Mouse (Mus musculus) left cerebral cortex, postnatal 10 days (tissue): ENCODE results near the gene Tigd4. TPM values are rescaled to one million over a fixed set of nuclear protein-coding genes. Genes with fewer than 3 reads are reported as not detected.

Experiments used
- DNase-seq, 2 experiments: peaks; one replicate each; pipeline ENCODE4 v3.0.0; 2021 to 2022; ENCODE audit warnings: low spot score in 2 of 2, mixed read lengths in 1 of 2; ENCODE audit errors: extremely low spot score in 1 of 2
- intact Hi-C: fragments of 180-260 bp; cut with DNase I; formaldehyde crosslinking; loops from one replicate; pipeline ENCODE4 v1.15.1; 2025
- total RNA-seq, 2 experiments: library from RNA; stranded (reverse); gene quantifications; 2 replicates each; pipeline ENCODE4 v1.2.3; 2021

Tigd4 gene
- total RNA-seq, 2 experiments from 2014 or later, result 0.19 TPM; not detected in 1

DNA sequence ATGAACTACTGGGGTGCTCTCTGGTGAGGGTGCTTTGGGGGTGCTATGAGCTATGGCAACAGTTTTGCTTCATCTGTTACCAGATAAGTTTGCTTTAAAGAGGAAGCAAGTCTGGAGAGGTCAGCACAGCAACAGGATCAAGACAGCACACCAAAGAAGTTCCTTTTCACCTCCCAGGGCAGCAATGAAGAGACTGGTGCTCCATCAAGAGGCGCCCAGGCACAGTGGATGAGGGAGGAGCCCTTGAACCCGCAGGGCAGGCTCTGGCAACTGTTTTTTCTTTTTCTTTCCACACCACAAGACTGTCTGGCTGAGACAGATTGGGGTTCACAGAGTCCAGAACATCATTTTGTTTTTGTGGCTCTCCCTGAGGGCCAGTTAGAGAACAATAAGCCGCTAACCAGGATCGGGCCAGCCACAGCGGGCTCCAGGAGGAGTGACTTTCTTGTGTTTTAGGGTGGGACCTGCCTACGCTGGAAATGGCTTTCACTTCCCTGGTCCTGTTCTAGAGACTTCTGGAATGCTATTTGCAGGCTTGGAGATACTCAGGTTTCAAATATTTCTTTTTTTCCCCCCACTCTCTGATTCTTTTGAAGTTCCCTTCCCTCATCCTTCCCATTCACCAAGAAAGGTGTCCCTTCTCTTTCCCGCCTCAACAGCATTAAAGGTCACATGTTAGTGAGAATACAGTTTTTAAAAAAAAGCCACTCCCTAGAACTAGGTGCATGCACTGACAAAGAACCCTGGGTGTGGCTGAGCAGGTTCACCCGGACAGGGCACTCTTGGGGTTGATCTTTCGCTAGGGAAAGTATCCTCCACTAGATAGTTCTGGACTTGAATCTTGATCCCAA is 52.0 kb downstream of the Tigd4 start:
- DNase-seq, result no peak
- intact Hi-C loops, result no loop called here

GRCm38 (mm10) chr3:84646007-84646290 is 52.6 kb downstream of the Tigd4 start:
- intact Hi-C loops, result no loop called here

GRCm38 (mm10) chr3:84646331-84646845 is 53.0 kb downstream of the Tigd4 start:
- intact Hi-C loops, result no loop called here
- DNase-seq, result no peak

More at GRCm38 (mm10) chr3:84646007-84646290, 52.6 kb downstream of the Tigd4 start:
- no peak for DNase-seq

Other genes starting within 250 kb of the Tigd4 start
- 1 to 10 TPM; 2.2 to 2.3 TPM for gene Fhdc1, start 113.1 kb upstream of the Tigd4 start, total RNA-seq
- 10 to 100 TPM; 14.4 to 15.0 TPM for gene Arfip1, start 10.9 kb upstream of the Tigd4 start, total RNA-seq
- 1 to 10 TPM in 1 of 2 experiments, under 1 TPM in 1; 0.87 to 1.5 TPM for gene Tmem154, start 72.6 kb downstream of the Tigd4 start, total RNA-seq
- gene Fbxw7, start 221.7 kb downstream of the Tigd4 start, total RNA-seq, result 100 to 1,000 TPM; 207 to 220 TPM